Mouse (Mus musculus): Measurements from ENCODE around the gene Spata13.
A peak's percentile ranks its signal among the peaks of the same experiment; 100 is the strongest.

The Spata13 gene

GRCm38 (mm10) chr14:60751581-60751980 is 117.8 kb downstream of the Spata13 start:
- DNase-seq (ENCODE audit: low read depth): no peak

GRCm38 (mm10) chr14:60752892-60753800 is 119.3 kb downstream of the Spata13 start:
- peak; percentile 27 for DNase-seq (ENCODE audit: low read depth)

GRCm38 (mm10) chr14:60753801-60754126 is 120.0 kb downstream of the Spata13 start:
- DNase-seq (ENCODE audit: low read depth): no peak

GRCm38 (mm10) chr14:60754656-60755055 is 120.9 kb downstream of the Spata13 start:
- no peak for DNase-seq (ENCODE audit: low read depth)

GRCm38 (mm10) chr14:60756271-60756670 is 122.5 kb downstream of the Spata13 start:
- no peak for DNase-seq (ENCODE audit: low read depth)

- peak; percentile 36 for DNase-seq (ENCODE audit: low read depth)
Observed at GRCm38 (mm10) chr14:60757265-60757664, 123.5 kb downstream of the Spata13 start.

- no peak for DNase-seq (ENCODE audit: low read depth)
Observed at GRCm38 (mm10) chr14:60757722-60758121, 123.9 kb downstream of the Spata13 start.

GRCm38 (mm10) chr14:60759097-60759496 is 125.3 kb downstream of the Spata13 start:
- no peak for DNase-seq (ENCODE audit: low read depth)

GRCm38 (mm10) chr14:60761801-60762200 is 128.0 kb downstream of the Spata13 start:
- DNase-seq (ENCODE audit: low read depth): no peak

GRCm38 (mm10) chr14:60762754-60763153 is 129.0 kb downstream of the Spata13 start:
- no peak for DNase-seq (ENCODE audit: low read depth)

GRCm38 (mm10) chr14:60763746-60764145 is 129.9 kb downstream of the Spata13 start:
- DNase-seq (ENCODE audit: low read depth): no peak

- no peak for DNase-seq (ENCODE audit: low read depth)
Observed at GRCm38 (mm10) chr14:60764526-60764925, 130.7 kb downstream of the Spata13 start.

GRCm38 (mm10) chr14:60765025-60765424 is 131.2 kb downstream of the Spata13 start:
- no peak for DNase-seq (ENCODE audit: low read depth)

- DNase-seq (ENCODE audit: low read depth): no peak
Observed at GRCm38 (mm10) chr14:60767884-60768283, 134.1 kb downstream of the Spata13 start, which contains the start of gene C1qtnf9. Gene C1qtnf9 (plus strand): TSS chr14:60768134.

GRCm38 (mm10) chr14:60769340-60769739 is 135.5 kb downstream of the Spata13 start:
- DNase-seq (ENCODE audit: low read depth): no peak

GRCm38 (mm10) chr14:60770594-60770993 is 136.8 kb downstream of the Spata13 start:
- no peak for DNase-seq (ENCODE audit: low read depth)

GRCm38 (mm10) chr14:60771057-60771456 is 137.3 kb downstream of the Spata13 start:
- DNase-seq (ENCODE audit: low read depth): peak; percentile 80

- DNase-seq (ENCODE audit: low read depth): peak; percentile 26
Observed at GRCm38 (mm10) chr14:60773476-60773875, 139.7 kb downstream of the Spata13 start.

- no peak for DNase-seq (ENCODE audit: low read depth)
Observed at GRCm38 (mm10) chr14:60776521-60776920, 142.7 kb downstream of the Spata13 start.

- DNase-seq (ENCODE audit: low read depth): peak; percentile 73
Observed at GRCm38 (mm10) chr14:60777485-60777919, 143.7 kb downstream of the Spata13 start.

- DNase-seq (ENCODE audit: low read depth): no peak
Observed at GRCm38 (mm10) chr14:60779198-60779597, 145.4 kb downstream of the Spata13 start.

- DNase-seq (ENCODE audit: low read depth): no peak
Observed at GRCm38 (mm10) chr14:60782121-60782656, 148.4 kb downstream of the Spata13 start.

GRCm38 (mm10) chr14:60783196-60783595 is 149.4 kb downstream of the Spata13 start:
- peak; percentile 22 for DNase-seq (ENCODE audit: low read depth)

All from 416B (cell line).